Mouse (Mus musculus): Measurements from ENCODE around the gene Sel1l3.

- TF ChIP-seq CTCF (IDR thresholded peaks at IDR 0.05) (no peak), POLR2A (IDR thresholded peaks at IDR 0.05; ENCODE audit: insufficient read depth, low read depth, low read length) (no peak)
Observed at GRCm38 (mm10) chr5:53241109-53241508, 27.4 kb upstream of the Sel1l3 start.
